Mouse (Mus musculus) spleen, postnatal 10 days (tissue): ENCODE results near the gene Rab33a.

Experiments used
- DNase-seq, 2 experiments: peaks; one replicate each; pipeline ENCODE4 v3.0.0; 2021 to 2022; ENCODE audit warnings: low spot score in 2 of 2

The Rab33a gene

DNA sequence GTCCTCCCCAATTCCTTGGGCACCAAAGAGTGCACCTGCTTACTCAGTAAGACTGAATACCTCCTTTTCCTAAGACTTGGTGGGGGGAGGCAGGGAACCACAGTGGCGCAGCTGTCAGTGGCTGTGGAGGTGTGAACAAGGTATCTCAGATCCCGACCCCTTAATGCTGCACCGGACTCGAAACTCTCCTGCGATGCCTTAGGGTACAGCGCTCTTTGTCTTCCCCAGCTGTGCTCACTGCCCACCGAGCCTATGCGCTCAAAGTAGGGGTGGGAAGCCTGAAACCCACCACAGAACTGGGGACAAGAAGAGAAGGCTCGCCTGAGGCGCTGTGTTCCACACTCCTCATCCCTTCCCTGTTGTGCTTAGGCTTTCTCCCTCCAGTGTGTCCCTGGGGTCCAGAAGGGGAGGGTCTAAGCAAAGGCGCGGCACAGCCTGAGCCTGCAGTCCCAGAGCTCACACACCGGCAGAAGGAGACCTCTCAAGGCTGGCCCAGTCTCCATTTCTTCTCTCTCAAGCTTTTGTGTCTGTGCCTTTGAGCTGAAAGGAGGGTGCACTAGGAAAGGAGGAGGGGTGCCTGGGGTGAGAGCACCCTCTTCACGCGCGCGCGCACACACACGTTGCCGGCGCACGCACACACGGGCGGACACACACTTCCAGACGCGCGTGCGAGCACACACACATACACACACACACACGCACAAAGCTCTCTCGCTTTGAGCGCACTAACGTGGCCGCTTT lies at the start of gene Rab33a:
Gene Rab33a (plus strand): TSS at position 478 of the 741 bp plus-strand sequence.
- peak in 1 of 2 experiments; percentile 24 for DNase-seq

DNA sequence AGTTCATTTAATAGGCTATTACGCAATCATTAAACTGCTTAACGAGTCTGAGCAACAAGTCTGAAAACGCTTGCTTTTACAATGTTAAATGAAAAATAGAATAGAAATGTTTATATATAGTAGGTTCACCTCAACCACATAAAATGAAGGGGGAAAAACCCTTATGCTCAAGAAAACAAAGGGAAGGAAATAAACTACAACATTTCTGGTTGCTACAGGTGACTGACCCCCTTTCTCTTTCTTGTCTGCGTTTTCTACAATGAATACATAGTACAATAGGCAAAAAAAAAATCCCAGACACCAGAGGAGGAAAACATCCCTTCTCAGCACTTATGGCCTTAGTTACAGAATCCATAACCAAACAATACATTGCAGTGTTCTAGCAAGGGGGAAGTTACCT lies 38.0 kb upstream of the Rab33a start:
- DNase-seq, result no peak

DNA sequence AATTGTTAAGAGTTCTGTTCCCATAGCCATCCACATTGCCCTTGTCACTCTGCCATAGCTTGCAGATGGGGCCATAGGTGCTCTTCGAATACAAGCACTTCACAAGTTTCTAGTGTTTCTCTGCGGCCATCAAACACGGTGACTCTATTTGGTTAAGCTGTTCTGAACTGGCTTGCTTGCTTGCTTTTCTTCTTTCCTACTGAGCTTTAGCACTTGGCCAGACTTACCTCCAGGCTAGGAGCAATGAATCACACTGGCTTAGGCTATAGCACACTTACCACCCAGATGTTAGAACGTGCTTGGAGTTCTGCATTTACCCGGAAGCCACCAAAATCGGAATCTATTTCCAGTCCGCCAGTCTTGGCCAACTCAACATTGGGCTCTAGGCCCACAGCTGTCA lies 37.4 kb upstream of the Rab33a start:
- DNase-seq, result no peak

DNA sequence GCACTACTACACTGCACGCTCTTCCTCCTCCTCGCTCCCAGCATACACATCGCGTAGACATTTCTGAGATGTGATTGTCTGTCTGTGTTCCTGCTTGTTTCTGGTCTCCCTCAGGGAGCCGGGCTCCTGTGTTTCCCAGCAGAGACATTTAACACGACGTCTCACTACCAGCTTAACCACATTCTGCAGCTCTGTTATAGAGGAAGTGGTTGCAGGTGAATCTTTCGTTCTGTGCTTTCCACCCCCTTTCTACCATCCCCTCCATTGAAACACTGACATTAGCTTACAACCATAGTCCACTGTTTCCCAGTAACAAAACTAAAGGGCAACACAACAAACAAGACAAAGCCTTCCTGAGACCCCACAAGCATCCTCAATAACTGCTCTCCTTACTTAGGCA lies 25.3 kb upstream of the Rab33a start:
- DNase-seq, result no peak

DNA sequence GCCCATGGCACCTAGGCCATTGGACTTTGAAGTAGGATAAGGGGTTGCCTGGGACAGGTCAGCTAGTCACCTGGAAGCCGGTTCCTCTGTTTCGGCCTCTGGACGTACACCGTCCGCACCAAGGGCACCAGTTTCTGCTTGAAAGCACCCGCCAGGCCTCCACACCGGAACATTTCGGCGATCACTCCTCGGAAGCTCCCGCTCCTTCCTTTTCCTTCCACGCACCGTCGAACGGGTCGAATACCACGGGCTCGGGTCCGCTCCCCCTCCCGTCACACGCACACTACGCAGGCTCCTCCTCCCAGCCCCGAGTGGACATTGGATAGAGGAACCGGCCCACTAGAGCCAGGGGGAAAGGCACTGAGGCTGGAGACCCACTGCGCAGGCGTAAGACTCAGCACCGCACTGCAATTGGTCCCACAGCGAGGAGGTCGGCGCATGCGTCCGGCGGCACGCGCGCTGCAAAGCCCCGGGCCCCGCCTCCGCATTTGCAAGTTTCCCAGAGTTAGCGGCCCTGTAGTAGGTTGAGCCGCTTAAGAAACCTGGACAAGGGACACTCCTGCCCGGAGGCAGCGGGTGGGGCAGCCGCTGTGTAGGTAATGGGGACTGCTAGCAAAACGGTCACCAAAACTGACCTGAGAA lies 5.8 kb upstream of the Rab33a start, which contains the start of gene Aifm1:
Gene Aifm1 (minus strand): TSS at position 398 of the 642 bp plus-strand sequence.
- DNase-seq, result peak; percentile 73 to 92

DNA sequence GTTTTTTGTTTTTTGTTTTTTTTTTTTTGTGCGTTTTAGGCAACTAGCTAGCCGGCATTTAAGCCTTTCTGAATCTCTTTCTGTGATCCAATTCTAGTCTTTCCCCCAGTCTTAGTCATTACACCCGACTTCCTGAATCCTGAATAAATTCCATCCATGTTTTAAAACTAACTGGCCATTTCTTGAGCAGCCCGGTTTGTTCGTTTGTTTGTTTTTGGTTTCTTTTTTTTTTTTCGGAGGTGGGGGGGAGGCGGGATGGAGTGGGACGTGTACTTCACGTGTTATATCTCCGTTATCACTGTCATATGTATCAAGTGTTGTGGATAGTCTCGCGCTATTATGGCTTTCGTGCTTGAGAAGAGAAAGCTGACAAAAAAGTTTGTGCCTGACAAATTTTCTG lies 5.3 kb upstream of the Rab33a start:
- peak in 1 of 2 experiments; percentile 11 for DNase-seq

DNA sequence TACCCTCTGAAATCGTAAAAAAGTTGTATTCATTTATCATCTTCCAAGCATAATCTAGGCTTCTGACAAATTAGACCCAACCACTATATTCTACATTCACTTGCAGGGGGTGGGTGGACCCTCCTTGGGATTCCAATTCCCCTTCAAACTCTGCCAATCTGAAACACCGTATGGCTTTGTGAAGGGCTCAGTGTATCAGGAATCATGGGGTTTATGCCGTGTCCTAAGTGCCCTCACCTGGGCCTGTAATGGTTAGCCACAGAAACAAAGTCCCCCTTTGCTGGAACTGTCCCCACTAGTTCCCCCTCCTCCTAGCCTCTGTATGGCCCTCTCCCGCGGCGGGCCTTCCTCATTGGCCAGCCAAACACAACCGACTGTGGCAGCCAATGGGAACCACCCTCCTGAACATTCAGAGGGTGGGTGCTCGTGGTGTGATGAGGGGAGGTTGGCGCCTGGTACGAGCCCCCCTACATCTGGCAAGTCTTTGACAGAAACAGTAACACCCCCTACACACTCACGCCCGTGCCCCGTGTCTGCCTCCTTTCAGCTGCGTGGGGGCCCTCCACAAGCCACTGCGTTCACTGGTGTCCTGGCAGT lies 776 bp upstream of the Rab33a start:
- DNase-seq, result peak in 1 of 2 experiments; percentile 21

DNA sequence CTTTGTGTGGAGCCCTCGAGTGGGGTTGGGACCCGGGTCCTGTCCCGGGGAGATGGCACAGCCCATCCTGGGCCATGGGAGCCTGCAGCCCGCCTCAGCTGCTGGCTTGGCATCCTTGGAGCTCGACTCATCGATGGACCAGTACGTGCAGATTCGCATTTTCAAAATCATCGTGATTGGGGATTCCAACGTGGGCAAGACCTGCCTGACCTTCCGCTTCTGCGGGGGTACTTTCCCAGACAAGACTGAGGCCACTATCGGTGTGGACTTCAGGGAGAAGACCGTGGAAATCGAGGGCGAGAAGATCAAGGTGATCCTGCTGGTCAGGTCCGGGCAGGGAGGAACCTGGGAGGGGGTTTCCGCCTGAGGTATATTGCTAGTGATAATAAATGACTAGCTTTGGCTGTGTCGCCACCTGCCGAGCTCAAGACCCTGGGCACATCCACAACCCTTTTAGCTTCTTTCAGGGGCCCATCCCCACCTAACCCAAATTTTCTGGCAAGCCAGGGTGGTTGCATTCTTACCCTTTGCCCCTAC lies 532 bp downstream of the Rab33a start:
- DNase-seq, result peak in 1 of 2 experiments; percentile 12

DNA sequence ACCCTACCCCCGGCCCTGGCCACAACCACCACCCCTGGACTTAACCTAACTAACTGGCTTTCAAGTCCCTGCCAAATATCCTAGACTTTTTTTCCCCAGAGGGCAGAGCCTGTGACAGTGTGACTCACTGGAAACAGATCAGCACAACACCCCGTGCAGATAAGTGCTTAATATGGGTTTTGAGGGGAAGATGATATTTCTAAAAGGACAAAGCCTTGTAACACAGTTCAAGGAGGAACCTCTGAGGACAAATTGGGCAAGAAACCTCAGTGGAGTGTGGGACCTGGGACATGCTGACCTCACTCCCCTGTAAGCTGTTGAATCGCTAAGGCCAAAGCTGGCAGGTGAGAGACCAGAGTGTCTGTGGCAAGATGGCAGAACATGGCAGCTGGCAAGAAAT lies 2.6 kb downstream of the Rab33a start:
- no peak for DNase-seq

DNA sequence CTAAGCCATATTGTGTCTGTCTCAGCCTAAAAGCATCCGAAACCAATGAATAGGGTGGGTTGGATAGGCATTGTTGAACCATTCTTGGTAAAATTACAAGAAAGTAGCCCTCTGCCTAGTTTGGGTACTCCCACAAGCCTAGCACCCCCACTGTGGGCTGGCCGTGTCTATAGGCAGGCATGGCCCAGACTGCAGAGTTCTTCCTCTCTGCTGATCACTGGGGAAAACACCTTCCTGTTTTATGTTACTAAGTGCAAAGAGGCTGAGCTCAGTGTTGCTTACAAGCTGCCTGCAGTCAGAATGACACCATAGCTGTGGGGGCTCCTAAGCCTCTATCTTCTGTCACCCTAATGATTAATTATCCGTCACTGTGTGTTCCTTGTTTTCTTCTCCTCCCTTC lies 4.4 kb downstream of the Rab33a start:
- no peak for DNase-seq

DNA sequence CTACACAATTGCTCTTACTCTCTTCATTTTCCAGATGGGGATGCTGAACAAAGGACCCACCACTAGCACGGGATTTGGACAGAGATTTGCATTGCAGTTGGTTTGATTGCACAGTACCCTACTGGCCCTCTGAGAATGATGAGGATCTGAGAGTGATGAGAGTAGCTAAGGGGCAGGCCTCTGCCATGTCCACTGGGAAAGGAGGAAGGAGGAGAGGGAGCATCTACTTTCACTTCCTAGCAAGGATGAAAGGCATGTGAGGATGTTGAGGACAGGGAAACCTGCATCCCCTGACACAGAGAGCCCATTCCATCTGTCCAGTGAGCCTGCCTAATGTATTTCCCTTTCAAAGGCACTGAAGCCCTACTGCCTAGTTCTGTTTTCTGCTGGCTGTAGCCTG lies 6.2 kb downstream of the Rab33a start:
- no peak for DNase-seq

DNA sequence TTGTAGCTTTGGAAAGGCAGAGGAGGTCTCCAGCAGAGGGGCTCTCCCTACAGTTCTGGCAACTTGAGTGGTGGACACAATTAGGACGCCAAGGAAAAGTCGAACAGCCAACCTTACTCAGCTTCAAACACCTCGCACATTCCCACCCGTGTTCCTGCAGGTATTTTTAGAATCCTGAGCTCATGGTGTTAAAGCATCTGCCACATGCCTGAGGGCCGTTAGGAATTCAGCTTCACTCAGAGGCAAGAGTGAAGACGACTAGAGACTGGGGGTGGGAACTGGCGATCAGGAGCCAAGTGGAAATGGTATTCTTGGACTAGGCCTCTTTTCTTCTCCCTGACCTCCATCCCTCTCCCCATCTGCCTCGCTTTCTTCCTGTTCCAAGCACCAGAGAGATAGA lies 6.8 kb downstream of the Rab33a start:
- DNase-seq, result no peak

DNA sequence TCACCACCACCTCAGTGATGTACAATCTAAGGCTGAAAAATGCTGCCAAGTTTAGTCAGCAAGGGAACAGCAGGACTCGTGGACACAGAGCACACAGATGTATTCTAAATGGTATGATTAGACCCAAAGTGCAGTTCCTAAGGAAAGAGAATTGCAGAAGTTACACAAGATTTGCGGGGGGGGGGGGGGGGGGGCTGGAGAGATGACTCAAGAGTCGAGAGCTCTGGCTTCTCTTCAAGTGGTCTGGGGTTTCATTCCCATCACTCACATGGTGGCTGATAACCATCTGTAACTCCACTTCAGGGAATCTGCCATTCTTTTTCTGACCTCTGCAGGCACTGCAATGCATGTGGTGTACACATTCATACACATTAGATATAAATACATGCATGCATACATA lies 7.3 kb downstream of the Rab33a start:
- no peak for DNase-seq

DNA sequence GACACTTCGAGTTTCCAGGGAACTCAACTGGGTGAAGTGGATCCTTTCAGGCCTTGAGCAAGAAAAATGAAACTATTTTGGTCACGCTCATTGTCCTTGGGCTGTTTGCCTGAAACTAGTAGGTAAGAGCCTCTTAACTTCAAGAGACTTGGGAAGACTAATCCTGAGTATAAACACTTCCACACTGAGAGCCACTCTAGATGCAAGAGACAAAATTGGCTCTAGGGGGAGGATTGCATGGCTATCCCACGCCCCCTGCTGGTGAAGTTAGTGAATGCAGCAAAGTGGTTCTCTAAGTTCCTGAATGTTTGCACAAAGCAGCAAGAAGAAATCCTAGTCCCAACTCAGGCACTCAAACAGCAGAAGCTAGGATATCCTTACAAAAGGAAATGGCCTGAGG lies 13.1 kb downstream of the Rab33a start:
- DNase-seq, result peak; percentile 47 to 79
